Mouse (Mus musculus): ENCODE measurements around the gene Hsd3b7. TPM values are rescaled to one million over a fixed set of nuclear protein-coding genes. Genes with fewer than 3 reads are reported as not detected.

Gene Hsd3b7
- polyA plus RNA-seq, 1 experiment from 2014 or later, result 8.3 TPM

GRCm38 (mm10) chr7:127811240-127811639 is 10.8 kb downstream of the Hsd3b7 start:
- no peaks in the 10 kb centered on the region for H3K9me3 ChIP-seq
- H3K4me3 ChIP-seq, result no peak overlapping the region
- no peak overlapping the region for H3K27ac ChIP-seq (replicated peaks)
- H3K4me1 ChIP-seq, result no peaks in the 10 kb centered on the region
- H3K27me3 ChIP-seq, result no peaks in the 10 kb centered on the region
- H3K4me2 ChIP-seq (replicated peaks), result no peak overlapping the region
- no peak for ATAC-seq (ENCODE audit: low FRiP score, low read depth)
- 89% methylated on average over 4 of the region's 4 CpGs for WGBS
- peaks cover 41% of the 10 kb centered on the region for H3K36me3 ChIP-seq
- H3K9ac ChIP-seq (replicated peaks), result no peak overlapping the region

GRCm38 (mm10) chr7:127812292-127812691 is 11.9 kb downstream of the Hsd3b7 start:
- H3K27ac ChIP-seq (replicated peaks), result no peak overlapping the region
- H3K4me1 ChIP-seq, result no peaks in the 10 kb centered on the region
- H3K4me3 ChIP-seq, result no peak overlapping the region
- H3K27me3 ChIP-seq, result no peaks in the 10 kb centered on the region
- whole genome bisulfite sequencing, result 89% methylated on average over 3 of the region's 3 CpGs
- H3K9ac ChIP-seq (replicated peaks), result no peak overlapping the region
- no peak for ATAC-seq (ENCODE audit: low FRiP score, low read depth)
- no peak overlapping the region for H3K4me2 ChIP-seq (replicated peaks)
- H3K9me3 ChIP-seq, result no peaks in the 10 kb centered on the region
- H3K36me3 ChIP-seq, result peaks cover 37% of the 10 kb centered on the region

GRCm38 (mm10) chr7:127813821-127814220 is 13.4 kb downstream of the Hsd3b7 start:
- no peak overlapping the region for H3K4me2 ChIP-seq (replicated peaks)
- no peak for ATAC-seq (ENCODE audit: low FRiP score, low read depth)
- no peaks in the 10 kb centered on the region for H3K9me3 ChIP-seq
- H3K9ac ChIP-seq (replicated peaks), result no peak overlapping the region
- no peaks in the 10 kb centered on the region for H3K27me3 ChIP-seq
- H3K36me3 ChIP-seq, result peaks cover 40% of the 10 kb centered on the region
- WGBS, result 90% methylated on average over 4 of the region's 4 CpGs
- H3K4me1 ChIP-seq, result no peaks in the 10 kb centered on the region
- H3K27ac ChIP-seq (replicated peaks), result no peak overlapping the region
- no peak overlapping the region for H3K4me3 ChIP-seq

GRCm38 (mm10) chr7:127814241-127814921 is 14.0 kb downstream of the Hsd3b7 start:
- Histone ChIP-seq H3K4me2 (replicated peaks) (no peak overlapping the region), H3K36me3 (peaks cover 39% of the 10 kb centered on the region), H3K4me1 (no peaks in the 10 kb centered on the region), H3K4me3 (no peak overlapping the region), H3K9me3 (no peaks in the 10 kb centered on the region), H3K27ac (replicated peaks) (no peak overlapping the region), H3K9ac (replicated peaks) (no peak overlapping the region), H3K27me3 (no peaks in the 10 kb centered on the region)
- 93% methylated on average over 19 of the region's 19 CpGs for WGBS
- no peak for ATAC-seq (ENCODE audit: low FRiP score, low read depth)

- Histone ChIP-seq H3K27me3 (no peaks in the 10 kb centered on the region), H3K4me3 (no peak overlapping the region), H3K4me2 (replicated peaks) (no peak overlapping the region), H3K9me3 (no peaks in the 10 kb centered on the region), H3K36me3 (peaks cover 32% of the 10 kb centered on the region), H3K4me1 (no peaks in the 10 kb centered on the region), H3K9ac (replicated peaks) (no peak overlapping the region), H3K27ac (replicated peaks) (no peak overlapping the region)
- 93% methylated on average over 15 of the region's 15 CpGs for WGBS
- ATAC-seq (ENCODE audit: low FRiP score, low read depth), result no peak
Measured at GRCm38 (mm10) chr7:127815116-127815665, 14.8 kb downstream of the Hsd3b7 start.

- no peaks in the 10 kb centered on the region for H3K4me1 ChIP-seq
- H3K9ac ChIP-seq (replicated peaks), result no peak overlapping the region
- H3K27ac ChIP-seq (replicated peaks), result no peak overlapping the region
- ATAC-seq (ENCODE audit: low FRiP score, low read depth), result no peak
- no peak overlapping the region for H3K4me3 ChIP-seq
- no peaks in the 10 kb centered on the region for H3K27me3 ChIP-seq
- peaks cover 25% of the 10 kb centered on the region; the same call in 1 of the 2 replicates for H3K36me3 ChIP-seq
- 73% methylated on average over 15 of the region's 15 CpGs for whole genome bisulfite sequencing
- H3K9me3 ChIP-seq, result no peaks in the 10 kb centered on the region
- no peak overlapping the region for H3K4me2 ChIP-seq (replicated peaks)
Measured at GRCm38 (mm10) chr7:127815954-127816821, 15.8 kb downstream of the Hsd3b7 start.

- no peak overlapping the region for H3K27ac ChIP-seq (replicated peaks)
- no peak overlapping the region for H3K4me2 ChIP-seq (replicated peaks)
- H3K4me1 ChIP-seq, result 0 out of 2 replicates have a peak, but pooled peaks cover 1% of the 10 kb centered on the region
- H3K27me3 ChIP-seq, result no peaks in the 10 kb centered on the region
- H3K36me3 ChIP-seq, result peaks cover 22% of the 10 kb centered on the region; the same call in 1 of the 2 replicates
- ATAC-seq (ENCODE audit: low FRiP score, low read depth), result no peak
- H3K9me3 ChIP-seq, result no peaks in the 10 kb centered on the region
- 85% methylated on average over 7 of the region's 7 CpGs for WGBS
- no peak overlapping the region for H3K4me3 ChIP-seq
- H3K9ac ChIP-seq (replicated peaks), result no peak overlapping the region
Measured at GRCm38 (mm10) chr7:127817053-127817452, 16.6 kb downstream of the Hsd3b7 start.

GRCm38 (mm10) chr7:127817776-127818175 is 17.4 kb downstream of the Hsd3b7 start:
- H3K36me3 ChIP-seq, result peaks cover 17% of the 10 kb centered on the region; the same call in 1 of the 2 replicates
- no peak overlapping the region for H3K4me3 ChIP-seq
- H3K9ac ChIP-seq (replicated peaks), result no peak overlapping the region
- H3K27ac ChIP-seq (replicated peaks), result no peak overlapping the region
- WGBS, result 95% methylated on average over 5 of the region's 5 CpGs
- H3K27me3 ChIP-seq, result no peaks in the 10 kb centered on the region
- H3K4me1 ChIP-seq, result peaks cover 2% of the 10 kb centered on the region; the same call in 1 of the 2 replicates
- H3K4me2 ChIP-seq (replicated peaks), result no peak overlapping the region
- ATAC-seq (ENCODE audit: low FRiP score, low read depth), result no peak
- no peaks in the 10 kb centered on the region for H3K9me3 ChIP-seq

GRCm38 (mm10) chr7:127820836-127821509 is 20.6 kb downstream of the Hsd3b7 start:
- 0 out of 2 replicates have a peak, but pooled peaks cover 7% of the 10 kb centered on the region for H3K36me3 ChIP-seq
- H3K27ac ChIP-seq (replicated peaks), result no peak overlapping the region
- no peak overlapping the region for H3K4me2 ChIP-seq (replicated peaks)

GRCm38 (mm10) chr7:127822494-127822893 is 22.1 kb downstream of the Hsd3b7 start:
- H3K27me3 ChIP-seq, result no peaks in the 10 kb centered on the region
- ATAC-seq (ENCODE audit: low FRiP score, low read depth), result no peak
- H3K4me1 ChIP-seq, result peaks cover 22% of the 10 kb centered on the region
- 89% methylated on average over 3 of the region's 3 CpGs for WGBS
- H3K27ac ChIP-seq (replicated peaks), result no peak overlapping the region
- no peak overlapping the region for H3K4me3 ChIP-seq
- H3K4me2 ChIP-seq (replicated peaks), result no peak overlapping the region
- 0 out of 2 replicates have a peak, but pooled peaks cover 5% of the 10 kb centered on the region for H3K36me3 ChIP-seq
- no peak overlapping the region for H3K9ac ChIP-seq (replicated peaks)
- no peaks in the 10 kb centered on the region for H3K9me3 ChIP-seq

More at GRCm38 (mm10) chr7:127820836-127821509, 20.6 kb downstream of the Hsd3b7 start:
- 79% methylated on average over 13 of the region's 13 CpGs for WGBS
- H3K4me1 ChIP-seq, result peaks cover 22% of the 10 kb centered on the region
- no peak overlapping the region for H3K9ac ChIP-seq (replicated peaks)
- H3K4me3 ChIP-seq, result no peak overlapping the region
- no peaks in the 10 kb centered on the region for H3K9me3 ChIP-seq
- no peaks in the 10 kb centered on the region for H3K27me3 ChIP-seq
- ATAC-seq (ENCODE audit: low FRiP score, low read depth), result no peak

GRCm38 (mm10) chr7:127823236-127824171 is 23.1 kb downstream of the Hsd3b7 start:
- H3K36me3 ChIP-seq, result no peaks in the 10 kb centered on the region
- peak overlapping the region; percentile 93 for H3K9ac ChIP-seq (replicated peaks)
- peak; percentile 45; the same call in 1 of the 2 replicates for ATAC-seq (ENCODE audit: low FRiP score, low read depth)
- no peaks in the 10 kb centered on the region for H3K9me3 ChIP-seq
- WGBS, result 62% methylated on average over 11 of the region's 11 CpGs
- peak overlapping the region; percentile 84 for H3K27ac ChIP-seq (replicated peaks)
- peak overlapping the region; percentile 80 for H3K4me3 ChIP-seq
- peak overlapping the region; percentile 69 for H3K4me2 ChIP-seq (replicated peaks)
- no peaks in the 10 kb centered on the region for H3K27me3 ChIP-seq
- peaks cover 22% of the 10 kb centered on the region for H3K4me1 ChIP-seq
